Mouse (Mus musculus): ENCODE measurements around the gene Wdr4.
"Not testable (repeated sequence)": the region's sequence is repeated elsewhere in the genome, so short reads cannot be mapped to it uniquely, and the experiment has no call there.

Gene Wdr4

DNA sequence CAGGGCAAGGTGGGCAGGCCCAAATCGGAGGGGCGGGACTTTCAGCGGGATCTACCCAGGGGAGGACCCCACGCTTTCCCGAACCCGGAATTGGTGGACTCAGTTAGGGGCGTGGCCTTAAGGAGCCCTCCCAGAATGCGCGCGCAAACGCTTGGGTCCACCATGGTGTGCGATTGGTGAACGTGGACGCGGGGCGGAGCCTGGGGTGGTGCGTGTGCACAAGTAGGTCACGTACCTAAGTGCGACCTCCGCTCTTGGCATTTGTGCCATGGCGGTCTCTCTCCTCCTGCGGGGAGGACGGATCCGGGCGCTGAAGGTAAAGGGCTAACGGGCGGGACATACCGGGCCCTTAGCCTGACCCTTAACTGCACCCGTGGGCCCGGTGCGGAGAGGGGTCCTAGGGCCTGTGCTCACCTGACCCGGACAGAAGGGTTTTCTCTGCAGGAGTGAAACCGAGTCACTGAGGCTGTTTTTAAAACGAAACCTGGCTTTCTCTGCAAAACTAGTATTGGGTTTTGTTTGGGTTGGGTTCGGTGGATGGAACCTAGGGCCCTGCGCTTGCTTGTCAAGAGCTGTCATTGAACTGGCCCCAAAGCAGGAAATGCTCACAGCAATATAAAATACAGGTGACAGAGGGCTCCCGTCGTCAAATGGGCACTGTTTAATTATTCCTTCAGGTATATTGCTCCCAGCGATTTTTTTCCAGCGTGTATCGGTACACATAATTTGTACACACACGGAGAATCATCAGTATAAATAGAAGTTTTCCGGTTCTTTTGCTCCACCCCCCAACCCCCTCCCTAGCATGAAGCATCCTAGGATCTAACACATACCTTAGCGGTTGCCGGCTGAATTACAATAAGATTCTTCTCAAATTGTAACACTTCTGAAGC is at the start of gene Wdr4, which contains the start of gene Ndufv3:
TSS of gene Wdr4 (minus strand) at position 35 of the 893 bp plus-strand sequence.
TSS of gene Ndufv3 (plus strand) at position 170 of the 893 bp plus-strand sequence.
- peak; percentile 99 for DNase-seq

DNA sequence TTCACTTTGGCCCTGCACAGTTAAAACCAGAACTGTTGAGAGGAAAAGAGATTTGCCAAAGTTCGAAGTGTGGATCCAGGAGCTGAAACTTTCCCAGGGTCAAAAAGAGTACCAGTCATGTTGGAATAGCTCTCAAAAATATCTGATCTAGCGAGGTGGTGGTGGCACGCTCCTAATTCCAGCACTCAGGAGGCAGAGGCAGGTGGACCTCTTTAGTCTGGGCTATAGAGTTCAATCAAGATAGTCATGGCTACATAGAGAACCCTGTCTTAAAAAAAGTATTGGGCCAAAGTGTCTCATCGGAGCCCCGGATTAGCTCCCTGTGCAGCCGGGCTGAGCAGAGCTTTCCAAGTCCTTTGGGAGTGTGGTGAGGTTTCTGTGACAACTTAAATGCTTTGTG is 46.5 kb upstream of the Wdr4 start:
- no peak for DNase-seq

DNA sequence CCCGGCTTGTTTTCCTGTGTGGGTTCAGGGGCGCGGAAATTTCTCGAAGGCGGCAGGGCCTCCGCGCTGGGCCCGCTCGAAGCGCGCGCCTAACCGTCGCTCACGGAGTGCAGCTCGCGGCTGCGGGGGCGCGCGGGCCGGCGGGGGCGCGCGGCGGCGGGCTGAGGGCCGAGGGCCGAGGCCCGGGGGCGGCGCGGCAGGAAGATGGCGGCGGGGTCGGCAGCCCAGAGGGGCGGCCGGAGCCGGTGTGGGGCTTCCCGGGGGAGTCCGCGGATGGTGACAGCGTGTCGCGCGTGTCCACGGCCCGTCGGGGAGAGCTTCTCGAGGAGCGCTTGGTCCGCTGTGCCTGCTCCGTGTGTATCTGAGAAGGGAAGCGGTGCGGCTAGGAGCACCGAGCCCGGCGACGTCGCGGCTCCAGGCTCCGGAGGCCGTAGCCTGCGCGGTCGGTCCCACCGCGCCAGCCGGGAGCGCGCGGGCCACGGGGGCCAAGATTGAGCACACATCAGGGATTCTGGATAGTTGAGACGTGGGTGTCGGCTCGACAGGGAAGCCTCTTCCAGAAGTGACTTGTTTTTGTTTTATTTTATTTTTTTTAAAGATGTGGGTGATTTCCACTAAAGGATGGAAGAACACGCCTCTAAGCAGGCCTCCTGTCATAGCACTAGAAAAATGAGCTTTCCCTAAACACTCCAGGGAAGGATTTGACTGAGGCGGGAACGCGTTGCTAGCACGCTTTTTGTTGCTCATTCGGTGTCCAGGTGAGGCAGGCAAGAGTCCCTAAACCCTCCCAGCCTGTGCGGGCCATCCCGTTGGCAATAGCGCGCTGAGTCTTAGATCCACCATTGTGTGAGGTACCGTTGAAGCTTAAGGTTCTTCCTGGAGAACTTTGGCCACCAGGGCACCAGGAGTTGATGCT is 45.6 kb upstream of the Wdr4 start:
- DNase-seq: peak; percentile 84

DNA sequence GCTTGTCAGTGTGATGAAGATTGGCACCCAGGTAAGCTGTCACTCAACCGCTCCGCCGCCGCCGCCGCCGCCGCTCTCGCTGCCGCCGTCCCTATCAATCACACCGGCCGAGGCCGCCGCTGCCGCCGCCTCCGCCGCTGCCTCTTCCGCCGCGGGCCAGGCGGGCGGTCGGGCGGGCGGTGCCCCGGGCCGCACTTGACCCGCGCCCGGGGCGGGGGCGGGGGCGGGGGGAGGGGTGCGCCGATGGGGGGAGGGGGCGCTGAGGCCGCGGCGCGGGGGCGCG is 45.0 kb upstream of the Wdr4 start:
- no peak for DNase-seq

DNA sequence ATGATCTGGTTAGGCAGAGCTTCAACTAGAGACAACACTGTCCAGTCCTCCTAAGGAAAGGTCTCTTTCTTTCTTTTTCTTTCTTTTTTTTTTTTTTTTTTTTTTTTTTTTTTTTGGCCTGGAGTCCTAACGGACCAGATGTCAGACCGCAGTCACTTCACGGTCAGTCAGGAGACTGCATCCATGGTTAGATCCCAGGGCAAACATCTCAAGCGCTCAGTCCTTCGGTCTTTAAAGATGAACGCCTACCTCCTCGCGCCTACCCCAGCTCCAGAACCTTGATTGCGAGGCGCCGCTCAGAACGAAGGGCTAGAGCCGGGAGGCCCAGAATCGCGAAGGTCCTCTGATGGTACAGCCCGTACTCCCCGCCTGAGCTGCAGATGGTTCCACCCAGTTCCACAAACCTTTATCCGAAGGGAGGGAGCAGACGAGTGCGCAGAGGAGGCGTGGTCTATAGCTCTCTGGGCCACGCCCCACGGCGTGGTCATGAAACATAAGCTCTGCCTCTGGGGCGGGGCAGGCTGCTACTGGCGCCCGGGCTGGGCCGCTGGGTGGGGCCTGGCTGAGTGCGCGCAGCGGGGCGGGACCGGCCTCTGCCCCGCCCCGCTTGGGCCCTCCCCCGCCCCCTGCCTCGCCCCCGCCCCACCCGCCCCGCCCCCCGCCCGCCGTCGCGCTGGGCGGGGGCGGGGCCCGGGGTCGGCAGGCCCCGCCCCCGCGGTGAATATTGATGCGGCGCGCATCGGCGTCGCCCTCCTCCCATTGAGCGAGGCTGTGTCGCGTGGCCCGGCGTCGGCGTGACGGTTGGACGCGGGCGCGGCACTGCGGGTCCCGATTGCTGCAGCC is 44.5 kb upstream of the Wdr4 start, which contains the start of gene Pknox1:
TSS of gene Pknox1 (plus strand) at position 720 of the 843 bp plus-strand sequence.
- DNase-seq: peak; percentile 99

DNA sequence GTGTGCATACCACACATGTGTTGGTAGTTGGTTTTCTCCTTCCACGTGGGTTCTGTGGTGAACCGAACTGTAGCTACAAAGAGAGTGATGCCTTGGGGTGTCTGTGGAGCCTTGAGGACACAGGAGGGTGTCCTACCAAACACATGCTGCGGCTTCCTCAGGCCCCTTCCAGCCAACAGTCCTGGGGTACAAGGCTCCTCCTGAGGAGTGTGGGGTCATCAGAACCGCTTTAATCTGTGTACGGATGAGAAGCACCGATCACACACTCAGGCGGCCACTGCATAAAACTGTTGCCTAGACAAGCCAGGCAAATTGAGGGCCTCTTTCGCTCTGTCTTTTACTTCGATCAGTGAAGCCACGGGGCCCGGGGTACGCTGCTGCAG is 43.8 kb upstream of the Wdr4 start:
- peak; percentile 57 for DNase-seq

DNA sequence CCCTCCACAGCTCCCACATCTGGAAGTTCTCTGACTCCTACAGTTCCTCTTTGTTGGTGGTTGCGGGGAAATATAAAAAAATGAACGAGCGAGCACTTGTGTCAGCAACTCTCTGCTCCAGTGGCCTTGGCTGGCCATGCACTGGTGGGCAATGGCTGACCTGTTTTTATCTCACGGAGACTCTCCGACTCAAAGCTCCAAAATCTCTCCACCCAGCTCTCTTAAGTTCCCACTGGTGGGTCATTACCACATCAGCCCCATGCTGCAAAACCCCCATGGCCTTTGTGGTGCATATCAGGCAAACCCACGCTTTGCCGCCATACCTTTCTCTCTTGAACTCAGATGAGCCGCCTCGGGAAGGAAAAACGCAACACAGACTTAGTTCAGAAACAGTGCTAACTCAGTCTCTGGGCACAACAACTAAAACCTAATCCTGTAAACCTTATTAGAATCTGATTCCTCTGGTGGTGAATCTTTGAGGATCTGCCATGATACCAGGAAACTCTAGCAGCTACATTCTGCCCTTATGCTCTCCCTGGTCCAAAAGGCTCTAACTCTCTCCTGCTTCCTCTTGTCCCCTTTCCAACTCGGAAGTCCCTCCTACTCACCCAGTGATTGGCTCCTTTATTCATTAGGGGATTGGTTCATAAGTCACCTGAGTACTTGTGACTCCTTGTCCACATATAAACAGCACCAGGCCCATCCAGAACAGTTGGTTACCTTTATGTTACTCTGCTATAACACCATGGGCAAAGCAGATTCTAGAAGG is 39.4 kb upstream of the Wdr4 start:
- DNase-seq: no peak

DNA sequence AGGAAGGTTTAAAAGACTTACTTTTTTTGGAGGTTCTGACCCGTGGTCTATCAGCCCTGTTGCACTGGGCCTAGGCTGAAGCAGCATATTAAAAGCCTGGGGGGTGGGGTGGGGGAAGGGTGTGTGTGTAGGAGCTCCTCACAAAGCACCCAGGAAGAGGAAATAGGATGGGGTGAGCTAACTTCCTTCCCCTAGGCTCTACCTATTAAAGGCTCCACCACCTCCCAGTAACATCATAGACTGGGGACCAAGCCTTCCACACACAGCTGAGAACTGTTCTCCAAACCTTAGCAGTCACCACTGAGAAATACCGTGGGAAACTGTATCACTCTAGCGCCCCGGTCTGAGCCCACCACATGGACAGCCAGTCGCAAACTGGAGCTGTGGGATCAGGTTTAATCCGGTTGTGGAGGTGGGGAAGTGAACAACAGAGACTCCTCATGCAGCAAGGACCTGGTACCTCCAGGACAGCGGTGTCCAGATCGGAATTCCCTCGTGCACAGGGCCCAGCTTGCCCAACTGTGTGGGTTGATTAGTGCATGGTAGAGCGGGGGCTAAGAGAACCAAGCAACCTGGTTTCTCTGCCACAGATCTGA is 38.3 kb upstream of the Wdr4 start:
- peak; percentile 22 for DNase-seq

DNA sequence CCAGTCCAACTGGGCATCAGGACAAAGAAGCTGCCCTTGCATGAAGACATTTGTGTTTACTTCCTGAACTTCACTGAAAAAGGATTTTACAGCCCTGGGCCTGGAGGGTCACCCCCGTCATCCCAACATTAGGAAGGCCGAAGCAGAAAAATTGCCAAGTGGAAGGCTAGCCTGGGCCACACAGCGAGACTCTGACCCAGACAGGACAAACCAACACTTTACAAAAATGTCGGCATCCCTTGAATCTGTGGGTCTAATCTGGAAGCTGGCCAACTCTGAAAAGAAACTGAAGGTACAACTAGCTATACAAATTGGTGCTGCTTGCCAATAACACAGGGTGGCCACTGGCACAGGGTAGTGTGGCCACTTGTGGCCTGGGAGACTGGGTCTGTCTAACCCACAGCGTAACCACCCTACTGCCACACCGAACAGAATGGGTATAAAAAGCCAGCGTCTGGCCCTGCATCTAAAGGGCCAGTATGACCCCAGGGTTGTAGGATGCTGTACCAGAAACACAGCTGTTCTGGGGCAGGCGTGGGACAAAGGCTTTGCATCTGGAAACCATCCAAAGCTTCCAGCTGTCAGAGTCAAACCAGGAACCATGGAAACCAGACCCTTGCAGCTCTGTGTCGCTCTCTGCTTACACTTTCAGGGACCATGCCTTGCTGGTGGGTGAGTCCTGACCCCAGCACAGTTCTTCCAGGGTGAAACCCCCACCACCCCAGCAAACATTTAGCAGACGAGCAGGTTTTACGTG is 37.5 kb upstream of the Wdr4 start:
- no peak for DNase-seq

DNA sequence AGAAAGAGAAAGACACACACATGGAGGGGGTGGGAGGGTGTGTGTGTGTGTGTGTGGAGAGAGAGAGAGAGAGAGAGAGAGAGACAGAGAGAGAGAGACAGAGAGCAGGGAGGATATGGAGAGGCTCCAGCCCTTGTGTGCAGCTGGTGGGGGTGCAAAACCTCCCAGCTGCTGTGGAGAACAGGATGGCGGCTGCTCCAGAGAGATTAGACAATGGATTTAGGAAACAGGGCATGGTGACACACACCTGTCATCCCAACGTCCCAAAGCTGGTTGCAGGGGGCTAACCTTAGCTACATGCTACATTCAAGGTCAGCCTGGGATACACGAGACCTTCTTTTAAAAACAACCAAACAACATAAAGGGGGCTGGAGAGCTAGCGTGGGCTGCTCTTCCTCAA is 36.5 kb upstream of the Wdr4 start:
- no peak for DNase-seq

DNA sequence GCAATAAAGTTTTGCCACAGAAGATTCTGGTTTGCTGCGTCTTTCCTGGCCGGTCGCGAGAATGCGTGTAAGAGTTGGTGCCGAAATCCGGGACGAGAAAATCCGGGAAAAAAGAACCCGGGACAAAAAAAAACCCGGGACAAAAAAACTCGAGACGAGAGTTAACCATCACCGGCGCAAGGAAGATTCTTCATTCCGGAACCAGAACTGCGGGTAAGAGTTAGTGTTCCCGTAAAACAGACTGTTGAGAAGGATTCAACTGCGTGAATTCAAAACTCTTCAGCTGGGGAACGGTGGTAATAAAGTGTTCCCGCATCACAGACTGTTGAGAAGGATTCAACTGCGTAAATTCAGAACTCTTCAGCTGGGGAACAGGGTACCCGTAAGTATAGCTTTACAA is 32.8 kb upstream of the Wdr4 start:
- DNase-seq: not testable (repeated sequence)

DNA sequence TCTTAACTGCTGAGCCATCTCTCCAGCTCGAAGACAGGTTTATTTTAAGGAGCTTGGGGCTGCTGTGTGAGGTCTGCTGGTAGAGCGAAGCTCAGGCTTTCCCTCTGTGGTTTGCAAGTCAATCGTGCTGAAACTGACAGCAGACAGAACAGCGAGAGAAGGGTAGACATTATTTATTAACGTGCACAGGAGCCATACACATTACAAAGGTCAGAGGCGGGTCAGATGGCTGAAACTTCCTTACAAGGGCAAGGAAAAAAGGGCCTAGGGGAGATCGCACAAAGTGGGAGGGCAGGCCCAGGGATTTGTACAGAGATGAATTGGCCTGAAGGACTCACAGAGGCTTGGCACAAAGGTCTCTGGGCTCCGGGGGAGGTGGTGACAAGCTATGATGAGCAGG is 29.6 kb upstream of the Wdr4 start:
- DNase-seq: no peak

DNA sequence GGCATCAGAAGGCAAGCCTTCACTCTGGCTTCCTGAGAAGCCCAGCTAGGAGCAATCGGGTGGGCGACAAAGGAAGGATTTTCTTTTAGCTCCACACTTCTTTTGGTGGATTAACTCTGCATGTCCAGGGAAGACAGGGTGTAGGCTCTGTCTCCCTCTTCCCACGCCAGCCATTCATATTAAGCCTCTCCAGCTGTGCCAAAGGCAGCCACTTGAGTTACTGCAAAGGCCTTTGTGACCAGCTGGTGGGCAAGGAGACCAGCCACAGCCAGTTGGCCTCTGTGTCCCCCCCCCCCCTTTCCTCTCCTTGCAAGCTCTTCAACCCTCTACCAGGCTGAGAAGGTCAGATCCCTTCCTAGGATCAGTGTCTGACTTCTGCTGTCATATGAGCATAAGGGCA is 28.2 kb upstream of the Wdr4 start:
- DNase-seq: no peak

DNA sequence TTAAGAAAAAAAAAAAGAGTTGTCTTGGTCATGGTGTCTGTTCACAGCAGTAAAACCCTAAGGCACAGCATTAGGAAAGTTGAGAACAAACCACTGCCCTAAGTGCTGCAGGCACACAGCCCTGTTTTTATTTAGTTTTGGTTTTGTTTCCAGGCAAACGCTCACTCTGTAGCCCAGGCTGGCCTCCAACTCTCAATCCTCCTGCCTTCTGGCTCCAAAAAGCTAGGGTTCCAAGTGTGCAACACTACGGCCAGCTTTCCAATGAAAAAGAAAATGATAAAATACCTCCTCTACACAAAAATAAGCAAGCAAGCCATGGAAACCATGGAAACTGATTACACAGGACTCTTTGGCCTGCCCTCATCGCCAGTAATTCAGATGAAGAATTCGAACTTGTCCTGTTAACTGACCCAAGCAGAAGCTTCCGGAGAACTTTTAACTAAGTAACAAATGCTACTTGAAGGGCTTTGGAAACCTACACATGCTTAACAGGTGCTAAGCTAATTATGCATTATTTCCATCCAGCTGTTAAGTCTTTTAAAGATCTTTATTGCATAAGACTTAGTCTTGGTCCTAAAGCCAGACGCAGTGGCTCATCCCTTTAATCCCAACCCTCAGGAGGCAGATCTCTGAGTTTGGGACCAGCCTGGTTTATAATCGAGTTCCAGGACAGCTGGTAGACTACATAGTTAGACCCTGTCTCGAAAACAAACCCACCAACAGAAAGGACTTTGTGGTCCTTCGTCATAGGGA is 26.8 kb upstream of the Wdr4 start:
- DNase-seq: no peak

DNA sequence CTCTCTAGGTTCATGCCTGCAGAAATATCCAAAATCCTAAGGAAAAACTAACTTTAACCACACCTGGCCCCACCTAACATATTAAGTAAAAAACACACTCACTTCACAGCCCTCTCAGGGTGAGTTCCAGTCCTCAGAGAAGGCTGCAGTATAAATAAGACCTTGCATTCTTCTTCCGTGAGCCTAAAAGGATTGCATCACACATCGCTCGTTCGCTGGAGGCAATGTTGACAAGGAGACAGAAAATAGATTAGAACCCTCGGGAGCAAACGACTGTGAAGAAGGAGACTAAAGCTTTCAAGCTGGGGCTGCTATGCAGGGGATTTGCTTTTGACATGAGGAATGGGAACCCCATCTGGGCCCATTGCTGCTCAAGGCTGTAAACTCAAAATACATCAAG is 23.8 kb upstream of the Wdr4 start:
- DNase-seq: no peak

DNA sequence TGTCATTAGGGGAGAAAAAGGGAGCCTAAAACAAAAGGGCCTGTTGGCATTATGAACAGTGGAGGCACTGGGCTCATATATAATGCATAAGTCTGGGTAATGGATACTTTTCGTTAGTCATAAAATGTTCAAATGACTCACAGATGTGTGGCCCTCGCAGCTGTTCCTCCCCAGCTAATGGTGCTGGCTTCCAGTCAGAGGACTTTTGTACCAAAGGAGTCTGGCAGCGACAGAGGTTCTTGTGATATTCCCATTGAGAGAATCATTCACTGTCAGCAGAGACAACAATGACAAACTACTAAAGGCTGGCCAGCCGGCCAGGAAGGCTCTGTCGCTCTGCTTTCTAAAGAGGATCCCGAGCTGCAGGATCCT is 21.7 kb upstream of the Wdr4 start:
- no peak for DNase-seq

DNA sequence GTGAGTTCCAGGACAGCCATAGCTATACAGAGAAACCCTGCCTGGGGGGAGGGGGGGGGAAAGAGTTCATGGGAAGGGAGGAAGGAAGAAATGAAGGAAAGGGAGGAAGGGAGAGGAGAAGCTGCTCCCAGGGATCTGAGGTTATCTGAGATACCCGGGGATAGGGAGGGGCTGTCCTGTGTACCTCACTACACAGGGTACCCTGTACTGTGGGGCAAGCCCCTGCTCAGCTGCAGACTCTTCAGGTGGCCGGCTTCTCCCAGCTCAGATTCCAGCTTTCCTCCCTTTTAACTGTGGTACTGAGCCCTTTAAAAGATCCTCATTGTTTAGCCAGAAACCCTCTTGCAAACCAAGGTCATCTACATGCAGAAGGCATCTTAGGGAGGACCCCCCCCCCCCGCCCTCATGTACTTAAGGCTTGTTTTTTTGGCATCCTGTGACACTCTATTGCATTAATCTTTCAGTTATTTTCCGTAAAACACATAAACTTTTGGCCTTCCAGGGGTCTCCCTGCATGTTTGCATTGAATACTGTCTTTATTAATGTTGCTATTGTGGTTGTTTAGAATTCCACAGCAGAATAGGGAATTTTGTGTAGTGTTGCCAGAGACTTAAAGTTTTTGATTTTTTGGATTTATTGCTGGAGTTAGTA is 21.2 kb upstream of the Wdr4 start:
- DNase-seq: no peak

DNA sequence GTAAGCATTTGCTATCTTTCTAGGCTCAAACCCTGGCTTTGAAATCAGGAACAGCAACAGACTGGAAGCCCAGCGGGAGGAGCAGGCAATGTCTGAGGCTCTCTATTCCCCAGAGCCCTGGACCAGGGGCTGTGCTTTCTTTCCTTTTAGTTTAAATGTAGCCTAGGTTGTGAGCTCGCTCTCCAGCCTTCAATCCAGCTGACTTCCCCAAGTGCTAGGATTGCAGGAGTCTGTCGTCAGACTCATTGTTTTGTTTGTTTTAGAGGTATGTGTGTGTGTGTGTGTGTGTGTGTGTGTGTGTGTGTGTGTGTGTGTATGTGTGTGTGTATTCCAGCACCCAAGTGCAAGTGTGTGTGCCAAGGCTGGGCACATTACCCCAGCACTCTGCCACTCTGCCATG is 20.3 kb upstream of the Wdr4 start:
- no peak for DNase-seq

DNA sequence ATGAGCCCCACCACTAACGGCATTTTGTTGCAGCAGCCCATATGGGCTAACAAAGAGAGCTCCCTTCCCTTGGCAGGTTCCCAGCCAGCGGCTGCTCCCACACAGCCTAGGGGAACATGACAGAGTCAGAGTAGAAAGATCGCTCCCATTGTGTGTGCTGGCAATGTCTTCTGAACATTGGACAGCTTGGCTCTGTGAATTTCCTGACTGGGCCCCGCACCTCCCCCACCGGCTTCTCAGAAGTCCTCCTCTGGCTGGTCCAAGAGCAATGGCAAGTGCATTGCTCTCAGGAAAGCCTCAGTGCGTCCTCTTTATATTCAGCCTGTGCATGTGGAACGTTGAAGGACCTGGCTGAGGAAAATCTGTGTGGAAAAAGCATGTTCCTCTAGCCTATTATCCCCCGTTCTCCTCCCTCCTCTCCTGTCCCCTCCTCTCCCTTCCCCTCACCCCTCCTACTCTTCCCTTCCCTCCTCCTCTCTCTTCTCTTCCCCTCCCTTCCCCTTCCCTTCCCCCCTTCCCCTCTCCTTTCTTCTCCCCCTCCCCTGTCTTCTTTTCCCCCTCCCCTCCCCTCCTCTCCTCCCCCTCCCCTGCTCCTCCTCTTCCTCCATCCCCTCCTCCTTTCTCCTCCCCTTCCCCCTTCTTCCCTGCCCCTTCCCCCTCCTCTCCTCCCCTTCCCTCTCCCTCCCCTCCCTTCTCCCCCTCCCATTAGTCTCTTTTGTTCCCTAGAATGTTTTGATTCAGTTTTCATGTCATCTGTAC is 16.3 kb upstream of the Wdr4 start:
- DNase-seq: no peak
